Mouse (Mus musculus) erythroblast, embryonic 14.5 days (primary cell): ENCODE results near the gene Mical3. TPM values are rescaled to one million over a fixed set of nuclear protein-coding genes. Genes with fewer than 3 reads are reported as not detected.

Experiments
- H3K27me3 ChIP-seq: 2 replicates; pipeline ENCODE4 v1.6.1; 2012; ENCODE audit warnings: inconsistent platforms; ENCODE audit not compliant: control insufficient read depth
- H3K36me3 ChIP-seq: 2 replicates; pipeline ENCODE4 v1.6.1; 2012; ENCODE audit warnings: mild to moderate bottlenecking, inconsistent platforms; ENCODE audit not compliant: control insufficient read depth
- H3K4me1 ChIP-seq: 2 replicates; pipeline ENCODE4 v1.6.1; 2012; ENCODE audit warnings: inconsistent platforms; ENCODE audit not compliant: control insufficient read depth
- H3K4me3 ChIP-seq: replicated peaks from 2 replicates; pipeline ENCODE3; 2012; ENCODE audit warnings: moderate library complexity, mild to moderate bottlenecking, inconsistent platforms
- H3K9me3 ChIP-seq: 2 replicates; pipeline ENCODE4 v1.6.1; 2012; ENCODE audit warnings: low read length, inconsistent platforms, mixed read lengths; ENCODE audit not compliant: control insufficient read depth
- GATA1 ChIP-seq: IDR thresholded peaks from 2 replicates; pipeline ENCODE4 v1.6.1; 2012; ENCODE audit warnings: low read length, inconsistent platforms, mixed read lengths
- TAL1 ChIP-seq: IDR thresholded peaks from 3 replicates; pipeline ENCODE4 v1.6.1; 2012; ENCODE audit warnings: low read length, inconsistent platforms, mixed read lengths
- polyA plus RNA-seq: library from polyadenylated mRNA; stranded (reverse); fragments of >175 nt; gene quantifications from 2 replicates; pipeline ENCODE4 v1.2.3, GENCODE M21; 2012

Gene Mical3
- polyA plus RNA-seq, 1 experiment, result 11.0 TPM

- Histone ChIP-seq H3K4me1 (peaks cover 8% of the 10 kb centered on the region), H3K27me3 (no peaks in the 10 kb centered on the region), H3K9me3 (no peaks in the 10 kb centered on the region), H3K4me3 (no peak overlapping the region), H3K36me3 (peaks cover 83% of the 10 kb centered on the region)
- TF ChIP-seq GATA1, result no peak
- TF ChIP-seq TAL1, result no peak
Measured at GRCm38 (mm10) chr6:120943964-120944363, 186.8 kb downstream of the Mical3 start.

GRCm38 (mm10) chr6:120943551-120943950, 187.2 kb downstream of the Mical3 start:
- H3K4me3 ChIP-seq, result no peak overlapping the region
- H3K36me3 ChIP-seq, result peaks cover 81% of the 10 kb centered on the region
- no peaks in the 10 kb centered on the region for H3K27me3 ChIP-seq

GRCm38 (mm10) chr6:120943079-120943478, 187.7 kb downstream of the Mical3 start:
- peaks cover 81% of the 10 kb centered on the region for H3K36me3 ChIP-seq
- peaks cover 13% of the 10 kb centered on the region for H3K4me1 ChIP-seq
- TF ChIP-seq TAL1 (no peak), GATA1 (no peak)
- H3K9me3 ChIP-seq, result no peaks in the 10 kb centered on the region
- no peaks in the 10 kb centered on the region for H3K27me3 ChIP-seq
- H3K4me3 ChIP-seq, result no peak overlapping the region

More at GRCm38 (mm10) chr6:120943551-120943950, 187.2 kb downstream of the Mical3 start:
- Histone ChIP-seq H3K9me3 (no peaks in the 10 kb centered on the region), H3K4me1 (peaks cover 9% of the 10 kb centered on the region)
- TF ChIP-seq GATA1, result no peak
- TF ChIP-seq TAL1, result no peak

GRCm38 (mm10) chr6:120941575-120941974, 189.2 kb downstream of the Mical3 start:
- H3K27me3 ChIP-seq, result no peaks in the 10 kb centered on the region
- H3K4me3 ChIP-seq, result no peak overlapping the region
- peaks cover 15% of the 10 kb centered on the region for H3K4me1 ChIP-seq
- TF ChIP-seq TAL1 (no peak), GATA1 (no peak)
- no peaks in the 10 kb centered on the region for H3K9me3 ChIP-seq
- peaks cover 76% of the 10 kb centered on the region for H3K36me3 ChIP-seq

- Histone ChIP-seq H3K4me3 (no peak overlapping the region), H3K36me3 (peaks cover 76% of the 10 kb centered on the region), H3K4me1 (peaks cover 15% of the 10 kb centered on the region), H3K9me3 (no peaks in the 10 kb centered on the region), H3K27me3 (no peaks in the 10 kb centered on the region)
- TF ChIP-seq TAL1 (no peak), GATA1 (no peak)
Measured at GRCm38 (mm10) chr6:120941084-120941481, 189.7 kb downstream of the Mical3 start.

- no peak overlapping the region for H3K4me3 ChIP-seq
- peaks cover 15% of the 10 kb centered on the region for H3K4me1 ChIP-seq
- no peak for TF ChIP-seq GATA1
- TF ChIP-seq TAL1, result no peak
- no peaks in the 10 kb centered on the region for H3K9me3 ChIP-seq
- peaks cover 76% of the 10 kb centered on the region for H3K36me3 ChIP-seq
- no peaks in the 10 kb centered on the region for H3K27me3 ChIP-seq
Measured at GRCm38 (mm10) chr6:120940446-120941083, 190.2 kb downstream of the Mical3 start.

GRCm38 (mm10) chr6:120939783-120940182, 191.0 kb downstream of the Mical3 start:
- Histone ChIP-seq H3K27me3 (no peaks in the 10 kb centered on the region), H3K4me3 (no peak overlapping the region), H3K36me3 (peaks cover 76% of the 10 kb centered on the region), H3K9me3 (no peaks in the 10 kb centered on the region), H3K4me1 (peaks cover 15% of the 10 kb centered on the region)
- TF ChIP-seq TAL1 (no peak), GATA1 (no peak)

GRCm38 (mm10) chr6:120938763-120939450, 191.9 kb downstream of the Mical3 start:
- H3K9me3 ChIP-seq, result no peaks in the 10 kb centered on the region
- no peak overlapping the region for H3K4me3 ChIP-seq
- no peaks in the 10 kb centered on the region for H3K27me3 ChIP-seq
- H3K4me1 ChIP-seq, result peaks cover 15% of the 10 kb centered on the region
- TF ChIP-seq TAL1, result no peak
- peaks cover 77% of the 10 kb centered on the region for H3K36me3 ChIP-seq

- H3K36me3 ChIP-seq, result peaks cover 77% of the 10 kb centered on the region
- H3K27me3 ChIP-seq, result no peaks in the 10 kb centered on the region
- no peak overlapping the region for H3K4me3 ChIP-seq
- H3K4me1 ChIP-seq, result peaks cover 7% of the 10 kb centered on the region
- TF ChIP-seq GATA1 (no peak), TAL1 (no peak)
- H3K9me3 ChIP-seq, result no peaks in the 10 kb centered on the region
Measured at GRCm38 (mm10) chr6:120937999-120938608, 192.7 kb downstream of the Mical3 start.
